In the genomic region with DNA sequence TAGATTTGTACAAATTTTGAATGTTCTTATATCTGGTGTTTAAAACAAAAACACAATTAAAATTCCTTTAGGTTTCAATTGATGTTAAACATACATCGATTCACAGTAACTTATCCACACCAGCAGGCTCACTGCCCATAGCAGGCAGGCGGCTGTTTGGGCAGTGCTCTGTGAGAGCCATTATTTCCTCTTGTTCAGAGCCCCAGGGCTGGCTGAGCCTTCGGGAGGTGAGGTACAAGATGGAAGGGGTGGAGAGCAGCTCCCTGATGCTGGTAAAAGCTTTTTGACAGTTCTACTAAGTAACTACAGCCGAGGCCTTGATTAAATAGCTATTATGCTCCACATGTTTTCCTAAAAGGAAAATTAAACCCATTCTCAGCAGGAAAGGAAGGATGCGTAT, we compare ENCODE assay signal across 22 mouse cellular contexts.
A peak's percentile ranks its signal among the peaks of the same experiment; 100 is the strongest.
DNase-seq lines count a peak whose midpoint lies in the region; ATAC-seq lines count a peak whose summit lies in the region.
"Had no signal": no experiment of that assay in that cellular context is flagged by ENCODE, and none has a peak within 500 bp of the region (broad histone marks: within the 10 kb centered on the region; RNA-seq: fewer than 3 reads in every experiment).

No protein-coding gene starts in this region.

- H3K4me1 ChIP-seq in kidney, embryonic 14.5 days (ENCODE audit: control insufficient read depth, insufficient read depth, low read length), result no peaks in the 10 kb centered on the region
- H3K4me1 ChIP-seq in kidney, embryonic 16.5 days (ENCODE audit: insufficient read depth, low read length), result peaks cover 11% of the 10 kb centered on the region
- H3K4me1 ChIP-seq in embryonic facial prominence, embryonic 13.5 days, result peaks cover 22% of the 10 kb centered on the region
- peaks cover 36% of the 10 kb centered on the region for H3K4me1 ChIP-seq in limb, embryonic 13.5 days
- H3K4me1 ChIP-seq: liver, embryonic 12.5 days had no signal

- no peaks in the 10 kb centered on the region for H3K9me3 ChIP-seq in kidney, embryonic 14.5 days (ENCODE audit: control insufficient read depth, low read length)
- H3K9me3 ChIP-seq in kidney, embryonic 16.5 days (ENCODE audit: low read length), result no peaks in the 10 kb centered on the region
- no peaks in the 10 kb centered on the region for H3K9me3 ChIP-seq in embryonic facial prominence, embryonic 13.5 days
- no peaks in the 10 kb centered on the region for H3K9me3 ChIP-seq in limb, embryonic 13.5 days
- H3K9me3 ChIP-seq: liver, embryonic 12.5 days; midbrain, embryonic 10.5 days had no signal

- no peaks in the 10 kb centered on the region for H3K36me3 ChIP-seq in kidney, embryonic 14.5 days (ENCODE audit: control insufficient read depth, insufficient read depth, low read length)
- no peaks in the 10 kb centered on the region for H3K36me3 ChIP-seq in kidney, embryonic 16.5 days (ENCODE audit: insufficient read depth, low read length)
- no peaks in the 10 kb centered on the region for H3K36me3 ChIP-seq in embryonic facial prominence, embryonic 13.5 days
- H3K36me3 ChIP-seq in limb, embryonic 13.5 days, result no peaks in the 10 kb centered on the region
- H3K36me3 ChIP-seq: liver, embryonic 12.5 days; midbrain, embryonic 10.5 days had no signal

- peak; percentile 35 for DNase-seq in embryo, embryonic 11 days
- DNase-seq in embryo, embryonic 9.5 days (ENCODE audit: extremely low spot score), result no peak
- no peak for DNase-seq in right cerebral cortex, postnatal 14 days
- DNase-seq in left cerebral cortex, adult 8-10 months (ENCODE audit: low spot score in 2 of 2), result no peak
- DNase-seq: adrenal gland, adult 8-10 months; cerebellum, postnatal 10 days; gastrocnemius, postnatal 36 days; heart, postnatal 36 days; kidney, adult 9 months; lung, adult 2 months; thymus, postnatal 36 days had no signal

- H3K27me3 ChIP-seq in kidney, embryonic 14.5 days (ENCODE audit: control insufficient read depth, insufficient read depth, low read length), result no peaks in the 10 kb centered on the region
- H3K27me3 ChIP-seq in kidney, embryonic 16.5 days (ENCODE audit: insufficient read depth, low read length), result no peaks in the 10 kb centered on the region
- no peaks in the 10 kb centered on the region for H3K27me3 ChIP-seq in embryonic facial prominence, embryonic 13.5 days
- no peaks in the 10 kb centered on the region for H3K27me3 ChIP-seq in limb, embryonic 13.5 days
- H3K27me3 ChIP-seq: liver, embryonic 12.5 days had no signal

- H3K9ac ChIP-seq in kidney, embryonic 14.5 days (ENCODE audit: low read depth, low read length), result no peak overlapping the region
- no peak overlapping the region for H3K9ac ChIP-seq in kidney, embryonic 16.5 days (replicated peaks; ENCODE audit: low read length)
- no peak overlapping the region for H3K9ac ChIP-seq in embryonic facial prominence, embryonic 13.5 days
- H3K9ac ChIP-seq in limb, embryonic 13.5 days, result no peak overlapping the region
- H3K9ac ChIP-seq: liver, embryonic 12.5 days had no signal

- no peak overlapping the region for H3K4me2 ChIP-seq in kidney, embryonic 14.5 days (replicated peaks; ENCODE audit: low read depth, low read length)
- H3K4me2 ChIP-seq in kidney, embryonic 16.5 days (replicated peaks; ENCODE audit: low read depth, low read length), result no peak overlapping the region
- H3K4me2 ChIP-seq in embryonic facial prominence, embryonic 13.5 days, result no peak overlapping the region
- no peak overlapping the region for H3K4me2 ChIP-seq in limb, embryonic 13.5 days (replicated peaks)
- H3K4me2 ChIP-seq: liver, embryonic 12.5 days had no signal

- H3K4me3 ChIP-seq in kidney, embryonic 14.5 days (ENCODE audit: low read length), result no peak overlapping the region
- H3K4me3 ChIP-seq in kidney, embryonic 16.5 days (ENCODE audit: low read length), result no peak overlapping the region
- no peak overlapping the region for H3K4me3 ChIP-seq in embryonic facial prominence, embryonic 13.5 days
- no peak overlapping the region for H3K4me3 ChIP-seq in limb, embryonic 13.5 days
- H3K4me3 ChIP-seq: liver, embryonic 12.5 days; midbrain, embryonic 10.5 days had no signal

- peak overlapping the region; percentile 6; the same call in 1 of the 2 replicates for H3K27ac ChIP-seq in kidney, embryonic 14.5 days (ENCODE audit: low read depth, low read length)
- H3K27ac ChIP-seq in kidney, embryonic 16.5 days (ENCODE audit: low read length), result no peak overlapping the region
- peak overlapping the region; percentile 33; the same call in 1 of the 2 replicates for H3K27ac ChIP-seq in embryonic facial prominence, embryonic 13.5 days
- peak overlapping the region; percentile 44; the same call in 1 of the 2 replicates for H3K27ac ChIP-seq in limb, embryonic 13.5 days
- H3K27ac ChIP-seq: hindbrain, postnatal 0 days; macrophage; midbrain, embryonic 10.5 days had no signal

- no peak for ATAC-seq in kidney, embryonic 14.5 days (ENCODE audit: low FRiP score, low TSS enrichment)
- ATAC-seq in kidney, embryonic 16.5 days (ENCODE audit: low FRiP score, low TSS enrichment), result no peak
- no peak for ATAC-seq in embryonic facial prominence, embryonic 13.5 days (ENCODE audit: insufficient number of reproducible peaks, insufficient read depth, low FRiP score, low TSS enrichment, low read depth)
- no peak for ATAC-seq in limb, embryonic 13.5 days (ENCODE audit: low FRiP score, low read depth)
- ATAC-seq: CD4-positive, CD25-positive, alpha-beta regulatory T cell, adult 4 months; forebrain, embryonic 14.5 days; hindbrain, postnatal 0 days; liver, embryonic 12.5 days; Patski had no signal

- 62% methylated on average over 5 of the region's 5 CpGs for WGBS in kidney, embryonic 14.5 days
- WGBS in kidney, embryonic 16.5 days, result 59% methylated on average over 5 of the region's 5 CpGs
- WGBS in embryonic facial prominence, embryonic 13.5 days, result 28% methylated on average over 5 of the region's 5 CpGs
- WGBS in limb, embryonic 13.5 days, result 23% methylated on average over 5 of the region's 5 CpGs
